Comparison of ENCODE assay signal across 14 mouse cellular contexts in the genomic region with DNA sequence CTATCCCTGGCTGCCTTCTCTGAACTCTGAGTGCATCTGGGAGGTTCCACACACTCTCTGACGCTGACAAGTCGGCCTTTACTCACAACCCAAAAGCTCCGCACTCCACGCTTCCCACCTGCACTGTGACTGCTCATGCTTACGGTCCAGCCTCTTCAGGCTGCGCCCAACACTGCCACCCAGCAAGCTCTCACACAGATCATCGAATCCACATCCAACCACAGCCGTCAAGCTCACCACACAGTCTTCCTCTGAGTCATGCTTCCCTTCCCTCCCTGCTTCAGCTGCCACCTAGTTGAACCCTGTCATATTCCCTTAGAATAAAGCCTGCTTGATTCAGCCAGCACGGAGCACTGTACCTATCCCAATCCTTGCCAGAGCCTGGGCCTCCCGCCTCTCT.
DNase-seq lines count a peak whose midpoint lies in the region; ATAC-seq and TF ChIP-seq lines count a peak whose summit lies in the region.
"Had no signal": no experiment of that assay in that cellular context is flagged by ENCODE, and none has a peak within 500 bp of the region (broad histone marks: within the 10 kb centered on the region; RNA-seq: fewer than 3 reads in every experiment).

No protein-coding gene starts in this region.

- 73% methylated on average over 10 of the region's 10 CpGs for whole genome bisulfite sequencing in forebrain, postnatal 0 days
- 70% methylated on average over 10 of the region's 10 CpGs for WGBS in forebrain, embryonic 15.5 days
- 68% methylated on average over 10 of the region's 10 CpGs for WGBS in intestine, embryonic 15.5 days
- 65% methylated on average over 10 of the region's 10 CpGs for WGBS in intestine, postnatal 0 days

- ATAC-seq in forebrain, postnatal 0 days, result peak; percentile 32; the same call in 1 of the 2 replicates
- no peak for ATAC-seq in forebrain, embryonic 15.5 days (replicated peaks)
- 0 out of 2 replicates have a peak, but pooled peaks have one; percentile 17 for ATAC-seq in intestine, embryonic 15.5 days
- ATAC-seq in intestine, postnatal 0 days, result no peak
- ATAC-seq: midbrain, embryonic 15.5 days had no signal

- no peaks in the 10 kb centered on the region for H3K4me1 ChIP-seq in forebrain, postnatal 0 days (ENCODE audit: insufficient read depth)
- H3K4me1 ChIP-seq in forebrain, embryonic 15.5 days, result peaks cover 11% of the 10 kb centered on the region; the same call in 1 of the 2 replicates
- peaks cover 8% of the 10 kb centered on the region; the same call in 1 of the 2 replicates for H3K4me1 ChIP-seq in intestine, embryonic 15.5 days (replicated peaks)
- H3K4me1 ChIP-seq in intestine, postnatal 0 days (replicated peaks; ENCODE audit: control insufficient read depth, insufficient read depth, low read length), result no peaks in the 10 kb centered on the region

- H3K4me2 ChIP-seq in forebrain, postnatal 0 days (ENCODE audit: low read depth), result no peak overlapping the region
- no peak overlapping the region for H3K4me2 ChIP-seq in forebrain, embryonic 15.5 days (replicated peaks)
- H3K4me2 ChIP-seq in intestine, embryonic 15.5 days (replicated peaks), result no peak overlapping the region
- H3K4me2 ChIP-seq in intestine, postnatal 0 days (replicated peaks; ENCODE audit: low read depth), result no peak overlapping the region
- H3K4me2 ChIP-seq: lung, embryonic 14.5 days; midbrain, embryonic 15.5 days; neural tube, embryonic 15.5 days had no signal

- no peak overlapping the region for H3K4me3 ChIP-seq in forebrain, postnatal 0 days (ENCODE audit: low read depth, low read length)
- no peak overlapping the region for H3K4me3 ChIP-seq in forebrain, embryonic 15.5 days
- no peak overlapping the region for H3K4me3 ChIP-seq in intestine, embryonic 15.5 days (replicated peaks)
- no peak overlapping the region for H3K4me3 ChIP-seq in intestine, postnatal 0 days (ENCODE audit: low read depth, low read length)
- H3K4me3 ChIP-seq: midbrain, embryonic 15.5 days; neural tube, embryonic 15.5 days had no signal

- DNase-seq in forebrain, postnatal 0 days, result no peak
- DNase-seq in 416B (ENCODE audit: low read depth), result peak; percentile 81
- peak; percentile 37 for DNase-seq in fibroblast of lung, adult 2 months (ENCODE audit: low read depth)
- no peak for DNase-seq in urinary bladder, postnatal 36 days (ENCODE audit: low spot score in 2 of 2)
- no peak for DNase-seq in adrenal gland, adult 8-10 months
- DNase-seq: kidney, postnatal 4 days; lung, embryonic 14.5 days; right cerebral cortex, postnatal 4 days had no signal

- TF ChIP-seq CTCF in forebrain, postnatal 0 days (IDR thresholded peaks at IDR 0.05; ENCODE audit: low read depth), result no peak
- no peak for TF ChIP-seq CTCF in intestine, postnatal 0 days (IDR thresholded peaks at IDR 0.05; ENCODE audit: low read depth)

- no peaks in the 10 kb centered on the region for H3K36me3 ChIP-seq in forebrain, postnatal 0 days (ENCODE audit: insufficient read depth)
- H3K36me3 ChIP-seq in forebrain, embryonic 15.5 days, result no peaks in the 10 kb centered on the region
- no peaks in the 10 kb centered on the region for H3K36me3 ChIP-seq in intestine, embryonic 15.5 days
- no peaks in the 10 kb centered on the region for H3K36me3 ChIP-seq in intestine, postnatal 0 days (ENCODE audit: control insufficient read depth, insufficient read depth)
- H3K36me3 ChIP-seq: G1E; midbrain, embryonic 15.5 days; neural tube, embryonic 15.5 days had no signal

- H3K9me3 ChIP-seq in forebrain, postnatal 0 days (ENCODE audit: low read length), result no peaks in the 10 kb centered on the region
- no peaks in the 10 kb centered on the region for H3K9me3 ChIP-seq in forebrain, embryonic 15.5 days
- no peaks in the 10 kb centered on the region for H3K9me3 ChIP-seq in intestine, embryonic 15.5 days
- H3K9me3 ChIP-seq in intestine, postnatal 0 days (ENCODE audit: control insufficient read depth), result no peaks in the 10 kb centered on the region
- H3K9me3 ChIP-seq: midbrain, embryonic 15.5 days; neural tube, embryonic 15.5 days had no signal

- no peak overlapping the region for H3K27ac ChIP-seq in forebrain, postnatal 0 days (ENCODE audit: low read depth, low read length)
- H3K27ac ChIP-seq in forebrain, embryonic 15.5 days (replicated peaks), result no peak overlapping the region
- no peak overlapping the region for H3K27ac ChIP-seq in intestine, embryonic 15.5 days
- H3K27ac ChIP-seq in intestine, postnatal 0 days (ENCODE audit: low read depth, low read length), result no peak overlapping the region
- H3K27ac ChIP-seq: midbrain, embryonic 15.5 days; neural tube, embryonic 15.5 days had no signal

- no peak overlapping the region for H3K9ac ChIP-seq in forebrain, postnatal 0 days
- no peak overlapping the region for H3K9ac ChIP-seq in forebrain, embryonic 15.5 days (replicated peaks)
- no peak overlapping the region for H3K9ac ChIP-seq in intestine, embryonic 15.5 days
- H3K9ac ChIP-seq in intestine, postnatal 0 days (ENCODE audit: low read depth, low read length), result no peak overlapping the region
- H3K9ac ChIP-seq: lung, embryonic 14.5 days; midbrain, embryonic 15.5 days; neural tube, embryonic 15.5 days had no signal

- no peaks in the 10 kb centered on the region for H3K27me3 ChIP-seq in forebrain, postnatal 0 days (ENCODE audit: insufficient read depth, low read length)
- H3K27me3 ChIP-seq in forebrain, embryonic 15.5 days, result no peaks in the 10 kb centered on the region
- H3K27me3 ChIP-seq in intestine, embryonic 15.5 days (replicated peaks), result no peaks in the 10 kb centered on the region
- H3K27me3 ChIP-seq in intestine, postnatal 0 days (replicated peaks; ENCODE audit: control insufficient read depth, insufficient read depth, low read length), result no peaks in the 10 kb centered on the region
- H3K27me3 ChIP-seq: midbrain, embryonic 15.5 days; neural tube, embryonic 15.5 days had no signal

Comparison
In these comparisons a context has a peak if more than half of its experiments do, and no peak if none do; other contexts are left out.
1. ATAC-seq: peak in forebrain, postnatal 0 days (single experiment) and intestine, embryonic 15.5 days (single experiment); none in forebrain, embryonic 15.5 days (single experiment) and intestine, postnatal 0 days (single experiment).
2. DNase-seq: peak in 416B (single experiment) and fibroblast of lung, adult 2 months (single experiment); none in forebrain, postnatal 0 days (single experiment), urinary bladder, postnatal 36 days (0 of 2) and adrenal gland, adult 8-10 months (single experiment).